Mouse (Mus musculus) forebrain, embryonic 15.5 days (tissue): ENCODE results near the gene Hoxb6. TPM values are rescaled to one million over a fixed set of nuclear protein-coding genes. Genes with fewer than 3 reads are reported as not detected.

Experiments
- ATAC-seq: fragments of 200-750 bp; cut with Nextera tagmentation; replicated peaks from 2 replicates; pipeline ENCODE4 v1.8.0; 2017; ENCODE audit warnings: mild to moderate bottlenecking, moderate TSS enrichment, moderate library complexity
- H3K27ac ChIP-seq: fragments of 300-500 bp; sonication (generic); replicated peaks from 2 replicates; pipeline ENCODE4 v1.5.1; 2015; ENCODE audit warnings: mild to moderate bottlenecking, inconsistent platforms
- H3K27me3 ChIP-seq: fragments of 300-500 bp; sonication (generic); 2 replicates; pipeline ENCODE4 v1.6.1; 2015; ENCODE audit warnings: inconsistent platforms
- H3K36me3 ChIP-seq: fragments of 300-500 bp; sonication (generic); 2 replicates; pipeline ENCODE4 v1.6.1; 2015; ENCODE audit warnings: mild to moderate bottlenecking, inconsistent platforms
- H3K4me1 ChIP-seq: fragments of 300-500 bp; sonication (generic); 2 replicates; pipeline ENCODE4 v1.6.1; 2015; ENCODE audit warnings: inconsistent platforms
- H3K4me2 ChIP-seq: fragments of 300-500 bp; sonication (generic); replicated peaks from 2 replicates; pipeline ENCODE4 v1.6.1; 2015; ENCODE audit warnings: mild to moderate bottlenecking, inconsistent platforms
- H3K4me3 ChIP-seq: fragments of 300-500 bp; sonication (generic); 2 replicates; pipeline ENCODE4 v1.5.1; 2015; ENCODE audit warnings: mild to moderate bottlenecking, inconsistent platforms
- H3K9ac ChIP-seq: fragments of 300-500 bp; sonication (generic); replicated peaks from 2 replicates; pipeline ENCODE4 v1.6.1; 2015; ENCODE audit warnings: mild to moderate bottlenecking, inconsistent platforms
- H3K9me3 ChIP-seq: fragments of 300-500 bp; sonication (generic); 2 replicates; pipeline ENCODE4 v1.6.1; 2016; ENCODE audit warnings: inconsistent platforms
- WGBS: fragments of 180-500 bp; shearing (Covaris S2); methylation state at CpG from one replicate; pipeline ENCODE4 v1.1.7; 2015; ENCODE audit warnings: mixed read lengths; 5-methylcytosine and 5-hydroxymethylcytosine counted together
- polyA plus RNA-seq: library from polyadenylated mRNA; unstranded; fragments of >200 nt; fragmentation: Nextera tagmentation; extraction: Ambion mirVana; gene quantifications from 2 replicates; pipeline ENCODE4 v1.2.1, GENCODE M21; 2015

Gene Hoxb6
- polyA plus RNA-seq, 1 experiment from 2014 or later, result not detected

DNA sequence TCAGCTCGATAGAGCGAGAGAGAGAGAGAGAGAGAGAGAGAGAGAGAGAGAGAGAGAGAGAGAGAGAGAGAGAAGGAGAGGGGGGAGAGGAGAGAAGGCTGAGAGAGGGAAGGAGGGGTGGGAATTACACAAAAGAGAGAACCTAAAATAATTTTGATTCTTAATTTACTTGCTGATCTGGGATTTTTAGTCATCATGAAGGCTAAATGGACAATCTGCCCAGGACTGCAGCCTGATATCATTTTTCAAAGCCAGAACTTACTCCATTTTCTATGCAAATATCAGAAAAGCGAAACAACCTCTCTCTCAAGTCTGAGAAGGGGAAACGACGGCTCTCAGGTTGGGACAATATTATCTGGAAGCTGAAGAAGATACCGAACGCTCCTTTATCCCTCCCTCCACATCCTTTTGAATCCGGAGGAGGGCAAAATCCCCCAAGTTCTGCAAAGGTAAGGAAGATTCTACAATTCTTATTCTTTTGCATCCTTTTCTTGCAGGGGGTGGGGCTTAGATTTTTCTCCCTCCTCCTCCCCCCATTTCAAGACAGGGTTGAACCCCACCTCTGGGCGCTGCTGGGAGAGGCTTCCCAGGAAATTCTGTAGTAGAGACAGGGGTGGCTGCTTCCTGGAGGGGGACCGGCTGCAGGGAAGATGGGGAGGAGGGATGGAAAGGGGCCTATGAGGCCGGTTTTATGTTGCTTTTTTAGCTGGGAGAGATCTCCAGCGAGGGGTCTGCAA, 457 bp downstream of the Hoxb6 start:
- Histone ChIP-seq H3K27ac (no peak overlapping the region), H3K36me3 (no peaks in the 10 kb centered on the region), H3K27me3 (peaks cover 97% of the 10 kb centered on the region), H3K4me2 (no peak overlapping the region), H3K4me1 (no peaks in the 10 kb centered on the region), H3K4me3 (no peak overlapping the region), H3K9me3 (no peaks in the 10 kb centered on the region), H3K9ac (no peak overlapping the region)
- WGBS, result 3% methylated on average over 12 of the region's 12 CpGs
- no peak for ATAC-seq

DNA sequence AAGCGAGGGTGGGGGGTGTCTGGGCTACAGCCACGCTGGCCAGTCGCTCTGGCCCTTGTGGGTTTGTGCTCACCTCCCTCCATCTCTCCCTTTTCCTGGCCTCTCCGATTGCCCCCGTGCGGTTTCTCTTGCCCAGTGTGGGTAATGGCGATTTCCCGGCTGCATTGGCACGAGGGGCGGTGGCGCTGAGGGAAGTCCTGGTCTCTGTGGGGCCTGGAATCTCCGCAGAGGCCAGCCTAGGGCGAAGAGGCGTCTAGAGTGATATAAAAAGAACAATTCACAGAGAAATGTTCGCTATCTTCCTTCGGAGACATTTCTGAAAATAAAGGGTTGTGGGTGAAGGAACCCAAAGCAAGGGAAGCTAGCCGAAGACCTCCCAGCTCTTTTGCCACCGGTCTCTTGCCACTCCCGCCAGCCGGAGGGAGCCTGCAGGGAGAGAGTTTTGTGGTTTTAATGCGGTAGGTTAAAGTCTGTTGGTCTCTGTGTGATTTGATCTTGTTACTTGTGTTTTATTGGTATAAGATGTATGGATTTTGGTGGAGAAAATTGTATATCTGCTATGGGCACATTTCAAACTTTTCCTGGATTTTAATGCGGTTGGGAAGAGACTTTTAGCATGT, 1.1 kb downstream of the Hoxb6 start:
- Histone ChIP-seq H3K4me1 (no peaks in the 10 kb centered on the region), H3K9ac (no peak overlapping the region), H3K9me3 (no peaks in the 10 kb centered on the region), H3K4me2 (no peak overlapping the region), H3K27ac (no peak overlapping the region), H3K27me3 (peaks cover 97% of the 10 kb centered on the region), H3K4me3 (no peak overlapping the region), H3K36me3 (no peaks in the 10 kb centered on the region)
- WGBS, result 2% methylated on average over 22 of the region's 22 CpGs
- no peak for ATAC-seq

DNA sequence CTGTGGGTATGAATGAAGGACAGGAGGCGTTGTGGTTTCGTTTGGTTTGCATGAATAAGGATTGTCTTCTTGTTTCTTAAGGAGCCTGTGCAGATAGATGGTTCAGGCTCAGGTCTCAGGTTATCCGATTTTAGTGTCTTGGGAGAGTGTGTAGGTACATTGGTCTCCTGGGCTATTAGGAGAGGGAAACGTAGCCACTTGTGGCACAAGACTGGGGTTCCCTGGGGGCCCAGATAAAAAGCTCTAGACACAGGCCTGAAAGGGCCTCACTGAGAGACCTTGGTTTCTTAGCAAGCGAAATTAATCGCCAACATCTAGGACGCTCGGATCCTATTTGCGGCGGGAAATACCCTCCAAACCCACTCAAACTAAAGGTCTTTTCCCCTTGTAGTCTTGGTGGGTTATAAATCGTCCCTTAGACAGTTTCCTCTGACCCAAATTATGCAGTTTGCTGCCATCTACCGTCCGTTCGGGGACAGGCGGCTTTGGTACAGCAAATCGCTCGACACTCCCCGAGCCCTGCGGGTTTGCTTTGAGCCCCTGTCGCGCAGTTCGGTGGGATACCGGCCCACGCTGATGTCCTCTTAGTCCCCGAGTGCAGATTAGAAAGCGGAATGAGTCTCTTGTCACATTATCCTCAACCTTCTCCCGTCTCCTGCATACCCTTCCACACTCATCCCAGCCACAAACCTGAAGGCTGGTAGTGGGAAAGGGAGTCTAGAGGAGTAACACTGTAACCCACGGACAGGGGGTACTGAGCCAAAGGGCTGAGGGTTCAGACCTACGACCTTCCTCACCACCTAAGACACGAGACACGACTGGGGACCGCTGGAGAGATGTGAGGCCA, 2.2 kb downstream of the Hoxb6 start:
- Histone ChIP-seq H3K27ac (no peak overlapping the region), H3K9ac (no peak overlapping the region)

DNA sequence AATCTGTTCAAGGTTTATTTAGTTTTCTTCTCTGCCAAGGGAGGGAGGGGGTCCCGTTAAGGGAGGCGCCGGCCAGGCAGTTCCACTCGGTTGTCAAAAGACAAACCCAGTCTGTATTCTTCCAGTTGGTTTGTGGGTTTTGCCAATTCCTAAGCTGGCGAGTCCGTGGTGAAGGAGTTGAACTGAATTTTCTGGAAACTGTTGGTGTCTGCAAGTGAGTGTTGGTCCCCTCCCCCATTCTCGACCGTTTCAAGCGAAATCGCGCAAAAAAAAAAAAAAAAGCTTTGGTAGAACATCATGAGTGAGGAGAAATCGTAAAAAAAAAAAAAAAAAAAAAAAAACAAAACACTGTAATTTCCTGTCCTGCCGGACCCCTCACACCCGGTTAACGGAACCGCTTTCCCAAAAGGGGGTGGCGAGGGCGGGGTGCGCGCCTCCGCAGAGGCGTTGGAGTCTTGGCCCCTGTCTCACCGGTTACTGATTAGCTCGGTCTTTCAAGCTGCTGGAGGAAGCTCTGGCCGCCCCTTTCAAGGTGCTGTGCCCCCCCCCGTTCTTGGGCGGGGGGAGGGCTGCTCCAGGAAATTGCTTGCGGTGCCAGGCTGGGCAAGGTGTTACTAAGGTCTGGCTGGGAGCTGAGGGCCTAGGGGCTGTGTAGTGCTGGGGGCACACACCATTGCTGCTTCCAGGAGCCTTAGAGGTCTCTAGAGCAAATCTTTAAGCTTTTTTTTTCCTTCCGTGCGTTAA, 3.0 kb downstream of the Hoxb6 start:
- Histone ChIP-seq H3K4me3 (no peak overlapping the region), H3K9ac (no peak overlapping the region), H3K9me3 (no peaks in the 10 kb centered on the region), H3K27me3 (peaks cover 97% of the 10 kb centered on the region), H3K4me2 (no peak overlapping the region), H3K4me1 (no peaks in the 10 kb centered on the region), H3K36me3 (no peaks in the 10 kb centered on the region), H3K27ac (no peak overlapping the region)
- WGBS, result under 1% methylated on average over 30 of the region's 30 CpGs
- ATAC-seq, result no peak

More for the DNA sequence above, 2.2 kb downstream of the Hoxb6 start:
- no peak for ATAC-seq
- H3K4me1 ChIP-seq, result no peaks in the 10 kb centered on the region
- H3K36me3 ChIP-seq, result no peaks in the 10 kb centered on the region
- H3K27me3 ChIP-seq, result peaks cover 97% of the 10 kb centered on the region
- H3K4me2 ChIP-seq, result no peak overlapping the region
- WGBS, result under 1% methylated on average over 32 of the region's 32 CpGs
- no peak overlapping the region for H3K4me3 ChIP-seq
- H3K9me3 ChIP-seq, result no peaks in the 10 kb centered on the region

DNA sequence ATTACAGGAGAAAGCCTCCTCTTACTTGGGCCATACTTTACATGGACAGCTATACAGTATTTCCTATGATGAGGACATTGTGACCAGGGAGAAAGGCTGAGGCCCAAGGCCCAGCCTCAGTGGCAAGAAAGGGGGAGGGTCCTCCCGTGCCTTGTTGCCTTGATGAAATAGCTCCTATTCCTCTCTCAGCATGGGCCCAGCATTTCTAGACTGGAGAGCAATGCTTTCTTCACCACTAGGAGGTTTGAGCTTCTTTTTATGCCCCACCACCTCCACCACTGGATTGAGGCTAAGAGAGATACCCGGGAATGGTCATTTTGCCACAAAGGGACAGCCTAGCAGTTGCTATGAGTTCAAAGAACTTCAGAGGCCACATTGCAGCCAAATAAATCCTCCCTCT, 4.7 kb downstream of the Hoxb6 start:
- WGBS, result 0% methylated on average over 2 of the region's 2 CpGs

DNA sequence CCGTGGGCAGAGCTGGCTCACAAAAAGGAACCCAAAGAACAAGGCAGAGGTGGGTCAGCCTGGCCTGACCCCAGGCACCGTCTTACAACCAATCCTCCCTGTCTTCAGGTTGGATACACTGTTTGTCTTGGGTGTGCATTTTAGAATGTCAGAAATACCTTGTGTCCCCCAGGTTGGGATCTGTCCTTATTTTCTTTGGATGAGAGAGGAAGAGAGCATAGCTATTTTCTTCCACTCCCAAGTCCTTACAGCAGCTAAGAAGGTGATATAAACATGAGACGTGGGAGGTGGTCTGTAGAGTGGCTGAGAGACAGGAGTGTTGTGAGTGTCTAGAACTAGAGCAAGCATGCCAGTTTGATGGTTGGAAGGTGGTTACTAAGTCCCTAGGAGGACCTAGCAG, 5.2 kb downstream of the Hoxb6 start:
- Histone ChIP-seq H3K9ac (no peak overlapping the region), H3K4me3 (no peak overlapping the region), H3K4me2 (no peak overlapping the region), H3K36me3 (no peaks in the 10 kb centered on the region), H3K9me3 (no peaks in the 10 kb centered on the region), H3K4me1 (no peaks in the 10 kb centered on the region), H3K27ac (no peak overlapping the region), H3K27me3 (peaks cover 98% of the 10 kb centered on the region)
- WGBS, result 0% methylated on average over 3 of the region's 3 CpGs
- ATAC-seq, result no peak

More for the DNA sequence above, 4.7 kb downstream of the Hoxb6 start:
- no peak overlapping the region for H3K27ac ChIP-seq
- peaks cover 98% of the 10 kb centered on the region for H3K27me3 ChIP-seq
- H3K4me2 ChIP-seq, result no peak overlapping the region
- no peaks in the 10 kb centered on the region for H3K4me1 ChIP-seq
- H3K9me3 ChIP-seq, result no peaks in the 10 kb centered on the region
- no peaks in the 10 kb centered on the region for H3K36me3 ChIP-seq
- H3K4me3 ChIP-seq, result no peak overlapping the region
- ATAC-seq, result no peak
- no peak overlapping the region for H3K9ac ChIP-seq

DNA sequence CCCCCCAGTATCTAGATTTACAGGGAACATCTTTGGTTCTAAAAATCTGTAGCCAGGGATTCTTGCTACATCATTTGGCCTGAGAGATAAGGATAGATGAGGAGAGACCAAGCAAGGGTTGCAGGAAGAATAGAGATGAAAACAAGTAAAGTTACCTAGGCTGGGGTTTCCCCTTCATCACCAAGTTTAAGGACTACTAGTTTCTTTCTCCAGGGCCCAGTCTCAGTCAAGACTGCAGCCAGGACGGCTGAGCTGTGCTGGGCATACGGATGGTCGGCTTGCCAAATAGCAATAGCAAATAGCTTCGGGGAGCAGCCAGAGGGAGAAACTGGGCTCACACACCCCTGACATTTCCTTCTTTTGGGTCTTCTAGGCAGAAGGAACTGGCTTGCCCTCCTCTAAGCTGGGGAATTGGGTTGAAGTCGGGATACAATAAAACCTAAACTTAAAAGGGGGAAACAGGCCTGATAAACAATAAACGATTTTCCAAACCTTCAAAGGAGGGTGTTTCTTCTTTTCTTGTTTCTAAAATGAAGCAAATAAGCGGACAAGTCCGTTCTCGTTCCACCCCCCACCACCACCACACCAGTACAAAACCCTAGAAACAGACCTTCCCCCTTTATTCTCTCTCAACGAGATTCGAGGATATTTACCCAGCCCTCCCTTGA, 5.8 kb downstream of the Hoxb6 start:
- WGBS, result 2% methylated on average over 11 of the region's 11 CpGs
- H3K4me2 ChIP-seq, result no peak overlapping the region
- no peaks in the 10 kb centered on the region for H3K9me3 ChIP-seq
- no peaks in the 10 kb centered on the region for H3K36me3 ChIP-seq
- H3K9ac ChIP-seq, result no peak overlapping the region
- no peaks in the 10 kb centered on the region for H3K4me1 ChIP-seq
- H3K27ac ChIP-seq, result no peak overlapping the region
- no peak overlapping the region for H3K4me3 ChIP-seq
- H3K27me3 ChIP-seq, result peaks cover 98% of the 10 kb centered on the region
- ATAC-seq, result no peak

DNA sequence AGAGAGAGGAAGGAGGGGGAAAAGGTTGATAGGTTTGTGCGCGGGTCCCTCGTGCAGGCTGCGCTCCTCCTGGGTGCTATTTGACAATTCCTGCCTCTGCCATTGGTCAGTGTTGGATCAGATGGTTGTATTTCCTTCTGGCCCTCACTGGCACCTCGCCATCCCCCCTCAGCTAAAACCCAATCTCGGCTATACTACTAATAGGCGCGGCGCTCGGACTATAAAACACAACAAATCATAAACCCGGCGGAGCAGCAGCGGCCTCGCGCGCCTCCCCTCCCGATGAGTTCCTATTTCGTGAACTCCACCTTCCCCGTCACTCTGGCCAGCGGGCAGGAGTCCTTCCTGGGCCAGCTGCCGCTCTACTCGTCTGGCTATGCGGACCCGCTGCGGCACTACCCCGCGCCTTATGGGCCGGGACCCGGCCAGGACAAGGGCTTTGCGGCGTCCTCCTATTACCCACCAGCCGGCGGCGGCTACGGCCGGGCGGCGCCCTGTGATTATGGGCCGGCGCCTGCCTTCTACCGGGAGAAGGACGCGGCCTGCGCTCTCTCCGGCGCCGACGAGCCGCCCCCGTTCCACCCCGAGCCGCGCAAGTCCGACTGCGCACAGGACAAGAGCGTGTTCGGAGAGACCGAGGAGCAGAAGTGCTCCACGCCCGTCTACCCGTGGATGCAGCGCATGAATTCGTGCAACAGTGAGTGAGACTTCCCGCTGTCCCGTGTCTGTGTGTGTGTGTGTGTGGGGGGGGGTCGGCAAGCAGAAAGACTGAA, 6.8 kb downstream of the Hoxb6 start:
- Histone ChIP-seq H3K4me1 (0 out of 2 replicates have a peak, but pooled peaks cover 6% of the 10 kb centered on the region), H3K36me3 (no peaks in the 10 kb centered on the region), H3K27ac (no peak overlapping the region), H3K27me3 (peaks cover 98% of the 10 kb centered on the region), H3K4me2 (no peak overlapping the region), H3K9ac (no peak overlapping the region), H3K4me3 (no peak overlapping the region), H3K9me3 (no peaks in the 10 kb centered on the region)
- WGBS, result under 1% methylated on average over 66 of the region's 66 CpGs
- no peak for ATAC-seq

DNA sequence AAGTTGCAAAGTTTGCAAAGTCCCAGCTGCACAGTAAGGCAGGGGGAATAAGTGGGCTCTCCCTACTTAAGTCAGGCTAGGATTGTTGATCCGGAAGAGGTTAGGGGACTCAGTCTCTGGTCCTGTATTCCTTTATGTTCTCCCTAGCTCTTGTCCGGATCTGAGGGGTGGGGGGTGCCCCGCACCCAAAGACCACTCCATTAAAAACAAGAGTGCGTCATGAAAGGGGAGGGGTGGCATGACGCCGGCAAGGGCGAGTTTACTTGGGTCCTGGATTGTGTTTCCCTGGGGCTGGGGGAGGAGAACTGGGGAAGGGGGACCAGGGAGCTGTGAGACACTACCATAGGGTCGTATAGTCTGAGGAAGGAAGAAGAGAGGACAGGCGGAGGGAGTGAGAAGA, 7.5 kb downstream of the Hoxb6 start:
- 0 out of 2 replicates have a peak, but pooled peaks cover 6% of the 10 kb centered on the region for H3K4me1 ChIP-seq
- no peak overlapping the region for H3K4me3 ChIP-seq
- peaks cover 98% of the 10 kb centered on the region for H3K27me3 ChIP-seq
- H3K4me2 ChIP-seq, result no peak overlapping the region
- H3K9me3 ChIP-seq, result no peaks in the 10 kb centered on the region
- ATAC-seq, result no peak
- no peaks in the 10 kb centered on the region for H3K36me3 ChIP-seq
- H3K9ac ChIP-seq, result no peak overlapping the region
- no peak overlapping the region for H3K27ac ChIP-seq
- 2% methylated on average over 9 of the region's 9 CpGs for WGBS

DNA sequence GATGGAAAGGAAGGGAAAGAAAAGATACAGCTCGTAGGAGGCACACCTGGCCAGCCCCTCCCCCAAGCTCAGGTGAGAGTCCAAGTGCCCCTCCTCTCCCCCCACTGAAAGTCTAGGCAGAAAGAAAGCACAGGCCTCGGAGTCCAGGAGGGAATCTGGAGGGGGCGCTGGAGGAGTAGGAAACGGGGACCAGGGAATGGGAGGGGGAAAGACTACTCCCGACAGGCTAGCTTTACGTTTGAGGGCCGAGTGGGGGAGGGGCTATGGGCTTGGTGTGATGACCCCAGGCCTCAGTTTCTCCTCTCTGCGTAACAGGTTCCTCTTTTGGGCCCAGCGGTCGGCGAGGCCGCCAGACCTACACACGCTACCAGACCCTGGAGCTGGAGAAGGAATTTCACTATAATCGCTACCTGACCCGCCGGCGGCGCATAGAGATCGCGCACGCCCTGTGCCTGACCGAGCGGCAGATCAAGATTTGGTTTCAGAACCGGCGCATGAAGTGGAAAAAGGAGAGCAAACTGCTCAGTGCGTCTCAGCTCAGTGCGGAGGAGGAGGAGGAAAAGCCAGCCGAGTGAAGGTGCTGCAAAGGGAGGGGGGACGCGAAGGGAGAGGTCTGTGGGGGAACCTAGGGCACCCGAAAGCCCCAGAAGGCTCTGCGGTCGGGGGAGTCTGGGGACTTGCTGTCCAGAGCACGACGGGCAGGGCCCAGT, 8.2 kb downstream of the Hoxb6 start:
- Histone ChIP-seq H3K36me3 (no peaks in the 10 kb centered on the region), H3K4me2 (no peak overlapping the region), H3K9me3 (no peaks in the 10 kb centered on the region), H3K4me1 (0 out of 2 replicates have a peak, but pooled peaks cover 6% of the 10 kb centered on the region), H3K27ac (no peak overlapping the region), H3K27me3 (peaks cover 97% of the 10 kb centered on the region), H3K4me3 (no peak overlapping the region), H3K9ac (no peak overlapping the region)
- no peak for ATAC-seq
- WGBS, result under 1% methylated on average over 35 of the region's 35 CpGs
